Comparison of ENCODE assay signal across 25 mouse cellular contexts in the genomic region with DNA sequence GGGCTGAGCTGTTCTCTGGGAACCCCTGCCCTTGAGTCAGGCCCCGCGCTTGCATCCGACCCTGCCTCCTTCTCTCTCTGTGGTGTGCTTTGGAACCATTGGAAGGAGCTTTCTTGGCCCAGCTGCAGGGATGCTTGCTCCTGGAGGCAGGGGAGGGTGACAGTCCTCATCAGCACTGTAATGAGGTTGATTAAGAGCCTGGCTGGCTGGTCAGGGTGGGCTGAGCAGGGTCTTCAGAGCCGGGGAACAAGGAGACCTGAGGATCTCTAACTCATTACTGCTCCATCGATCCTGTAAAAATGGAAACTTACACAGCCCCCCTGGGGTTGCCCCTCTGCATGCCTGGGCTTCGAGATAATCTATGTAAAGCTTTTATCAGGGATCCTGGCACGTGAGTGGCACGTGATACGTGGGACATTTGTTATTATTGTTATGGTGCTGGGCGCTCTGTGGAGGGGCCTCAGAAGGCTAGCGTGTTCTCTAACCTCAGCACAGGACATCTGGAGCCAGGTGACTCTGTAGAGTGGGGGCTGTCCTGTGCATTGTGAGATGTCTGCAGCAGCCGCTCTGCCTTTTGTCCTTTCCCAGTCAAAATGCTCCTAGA. TPM values are rescaled to one million over a fixed set of nuclear protein-coding genes. Genes with fewer than 3 reads are reported as not detected.
DNase-seq lines count a peak whose midpoint lies in the region; ATAC-seq lines count a peak whose summit lies in the region.
"Had no signal": no experiment of that assay in that cellular context is flagged by ENCODE, and none has a peak within 500 bp of the region (broad histone marks: within the 10 kb centered on the region; RNA-seq: fewer than 3 reads in every experiment).

No protein-coding gene starts in this region.

- WGBS in hindbrain, embryonic 12.5 days, result 57% methylated on average over 12 of the region's 12 CpGs
- WGBS in hindbrain, embryonic 16.5 days, result 44% methylated on average over 12 of the region's 12 CpGs
- 37% methylated on average over 12 of the region's 12 CpGs for WGBS in midbrain, embryonic 13.5 days
- WGBS in midbrain, embryonic 10.5 days, result 64% methylated on average over 12 of the region's 12 CpGs
- WGBS in midbrain, embryonic 16.5 days, result 31% methylated on average over 12 of the region's 12 CpGs

- no peak for ATAC-seq in hindbrain, embryonic 12.5 days (ENCODE audit: low FRiP score)
- no peak for ATAC-seq in hindbrain, embryonic 16.5 days
- peak; percentile 57 for ATAC-seq in midbrain, embryonic 13.5 days
- 0 out of 2 replicates have a peak, but pooled peaks have one; percentile 21 for ATAC-seq in midbrain, embryonic 16.5 days
- ATAC-seq: CD4-positive, CD25-positive, alpha-beta regulatory T cell, adult 4 months; intestine, postnatal 0 days had no signal

- no peak overlapping the region for H3K4me2 ChIP-seq in hindbrain, embryonic 12.5 days (replicated peaks)
- H3K4me2 ChIP-seq in hindbrain, embryonic 16.5 days (ENCODE audit: low read length), result no peak overlapping the region
- H3K4me2 ChIP-seq in midbrain, embryonic 13.5 days (replicated peaks), result no peak overlapping the region
- no peak overlapping the region for H3K4me2 ChIP-seq in midbrain, embryonic 16.5 days (ENCODE audit: low read length)
- H3K4me2 ChIP-seq: kidney, embryonic 15.5 days; neural tube, embryonic 12.5 days had no signal

- H3K4me3 ChIP-seq in hindbrain, embryonic 12.5 days, result no peak overlapping the region
- no peak overlapping the region for H3K4me3 ChIP-seq in hindbrain, embryonic 16.5 days (ENCODE audit: low read length)
- no peak overlapping the region for H3K4me3 ChIP-seq in midbrain, embryonic 13.5 days (replicated peaks)
- no peak overlapping the region for H3K4me3 ChIP-seq in midbrain, embryonic 10.5 days
- no peak overlapping the region for H3K4me3 ChIP-seq in midbrain, embryonic 16.5 days (ENCODE audit: low read depth, low read length)
- H3K4me3 ChIP-seq: erythroblast, embryonic 14.5 days; kidney, embryonic 15.5 days; neural tube, embryonic 12.5 days had no signal

- H3K9me3 ChIP-seq in hindbrain, embryonic 12.5 days (replicated peaks), result no peaks in the 10 kb centered on the region
- no peaks in the 10 kb centered on the region for H3K9me3 ChIP-seq in hindbrain, embryonic 16.5 days (ENCODE audit: control insufficient read depth, low read length)
- H3K9me3 ChIP-seq in midbrain, embryonic 13.5 days, result no peaks in the 10 kb centered on the region
- H3K9me3 ChIP-seq in midbrain, embryonic 10.5 days (replicated peaks), result no peaks in the 10 kb centered on the region
- no peaks in the 10 kb centered on the region for H3K9me3 ChIP-seq in midbrain, embryonic 16.5 days (replicated peaks; ENCODE audit: control insufficient read depth, low read length, poor library complexity, severe bottlenecking)
- H3K9me3 ChIP-seq: kidney, embryonic 15.5 days; neural tube, embryonic 12.5 days had no signal

- H3K36me3 ChIP-seq in hindbrain, embryonic 12.5 days, result no peaks in the 10 kb centered on the region
- H3K36me3 ChIP-seq in hindbrain, embryonic 16.5 days (ENCODE audit: control insufficient read depth, insufficient read depth, low read length), result no peaks in the 10 kb centered on the region
- H3K36me3 ChIP-seq in midbrain, embryonic 13.5 days, result no peaks in the 10 kb centered on the region
- H3K36me3 ChIP-seq in midbrain, embryonic 10.5 days, result no peaks in the 10 kb centered on the region
- H3K36me3 ChIP-seq in midbrain, embryonic 16.5 days (ENCODE audit: control insufficient read depth, insufficient read depth, low read length), result no peaks in the 10 kb centered on the region
- H3K36me3 ChIP-seq: kidney, embryonic 15.5 days; neural tube, embryonic 12.5 days had no signal

- no peak overlapping the region for H3K9ac ChIP-seq in hindbrain, embryonic 12.5 days
- no peak overlapping the region for H3K9ac ChIP-seq in hindbrain, embryonic 16.5 days (ENCODE audit: low read depth, low read length)
- no peak overlapping the region for H3K9ac ChIP-seq in midbrain, embryonic 13.5 days (replicated peaks)
- H3K9ac ChIP-seq in midbrain, embryonic 16.5 days (ENCODE audit: low read depth, low read length), result peak overlapping the region; percentile 10; the same call in 1 of the 2 replicates
- H3K9ac ChIP-seq: kidney, embryonic 15.5 days; liver, embryonic 14.5 days; neural tube, embryonic 12.5 days had no signal

- no peak for DNase-seq in midbrain, embryonic 10.5 days (ENCODE audit: low spot score)
- DNase-seq in R1 (ENCODE audit: low read depth, low spot score), result peak; percentile 31
- no peak for DNase-seq in urinary bladder, adult 18-20 months (ENCODE audit: low spot score in 2 of 2)
- DNase-seq: adrenal gland, adult 8-10 months; cerebellum, adult 11-12 months; cerebellum, adult 9-11 months; gastrocnemius, postnatal 10 days; kidney, postnatal 25 days; liver; lung, adult 2 months; lung, postnatal 10 days; retina, postnatal 1 day; right cerebral cortex, postnatal 14 days had no signal

- H3K4me1 ChIP-seq in hindbrain, embryonic 12.5 days, result peaks cover 34% of the 10 kb centered on the region
- H3K4me1 ChIP-seq in hindbrain, embryonic 16.5 days (ENCODE audit: control insufficient read depth, insufficient read depth, low read depth, low read length), result peaks cover 8% of the 10 kb centered on the region
- H3K4me1 ChIP-seq in midbrain, embryonic 13.5 days (replicated peaks), result peaks cover 42% of the 10 kb centered on the region
- H3K4me1 ChIP-seq in midbrain, embryonic 10.5 days, result peaks cover 38% of the 10 kb centered on the region
- peaks cover 9% of the 10 kb centered on the region; the same call in 1 of the 2 replicates for H3K4me1 ChIP-seq in midbrain, embryonic 16.5 days (ENCODE audit: control insufficient read depth, insufficient read depth, low read length)

- H3K27me3 ChIP-seq in hindbrain, embryonic 12.5 days, result no peaks in the 10 kb centered on the region; the same call in 1 of the 2 replicates
- no peaks in the 10 kb centered on the region for H3K27me3 ChIP-seq in hindbrain, embryonic 16.5 days (replicated peaks; ENCODE audit: control insufficient read depth, insufficient read depth, low read length)
- no peaks in the 10 kb centered on the region for H3K27me3 ChIP-seq in midbrain, embryonic 13.5 days
- 0 out of 2 replicates have a peak, but pooled peaks cover 6% of the 10 kb centered on the region for H3K27me3 ChIP-seq in midbrain, embryonic 10.5 days (ENCODE audit: low read depth, poor library complexity, severe bottlenecking)
- no peaks in the 10 kb centered on the region for H3K27me3 ChIP-seq in midbrain, embryonic 16.5 days (ENCODE audit: control insufficient read depth, insufficient read depth, low read depth, low read length)
- H3K27me3 ChIP-seq: neural tube, embryonic 12.5 days had no signal

- peak overlapping the region; percentile 48 for H3K27ac ChIP-seq in hindbrain, embryonic 12.5 days
- no peak overlapping the region for H3K27ac ChIP-seq in hindbrain, embryonic 16.5 days (ENCODE audit: low read depth, low read length)
- peak overlapping the region; percentile 52 for H3K27ac ChIP-seq in midbrain, embryonic 13.5 days
- no peak overlapping the region for H3K27ac ChIP-seq in midbrain, embryonic 10.5 days (replicated peaks)
- no peak overlapping the region for H3K27ac ChIP-seq in midbrain, embryonic 16.5 days (ENCODE audit: low read length)
- H3K27ac ChIP-seq: kidney, embryonic 15.5 days; liver, embryonic 14.5 days; macrophage; neural tube, embryonic 12.5 days had no signal

RNA-seq across cellular contexts. Expression of a gene that starts 55.9 kb away (rescaled TPM):
- 11.5 and 11.6 TPM in 2 replicates for polyA plus RNA-seq in hindbrain, embryonic 12.5 days (2016; fragmentation: Nextera tagmentation; extraction: Ambion mirVana)
- 69.5 and 73.9 TPM in 2 replicates for polyA plus RNA-seq in hindbrain, embryonic 16.5 days (2015; fragmentation: Nextera tagmentation; extraction: Ambion mirVana)
- 26.3 and 27.5 TPM in 2 replicates for polyA plus RNA-seq in midbrain, embryonic 13.5 days (2015; fragmentation: Nextera tagmentation; extraction: Ambion mirVana)
- 1.0 and 2.2 TPM in 2 replicates for polyA plus RNA-seq in midbrain, embryonic 10.5 days (2016; fragmentation: Nextera tagmentation; extraction: Ambion mirVana)
- polyA plus RNA-seq in midbrain, embryonic 16.5 days (2015; fragmentation: Nextera tagmentation; extraction: Ambion mirVana), result 61.4 and 72.2 TPM in 2 replicates
- polyA plus RNA-seq: erythroblast, embryonic 14.5 days; limb, embryonic 11.5 days; liver, embryonic 14.5 days; macrophage had no signal

Comparison
In these comparisons a context has a peak if more than half of its experiments do, and no peak if none do; other contexts are left out.
1. H3K27ac ChIP-seq: peak in hindbrain, embryonic 12.5 days (single experiment) and midbrain, embryonic 13.5 days (single experiment); none in hindbrain, embryonic 16.5 days (single experiment), midbrain, embryonic 10.5 days (single experiment) and midbrain, embryonic 16.5 days (single experiment).
2. ATAC-seq: peak in midbrain, embryonic 13.5 days (single experiment) and midbrain, embryonic 16.5 days (single experiment); none in hindbrain, embryonic 12.5 days (single experiment) and hindbrain, embryonic 16.5 days (single experiment).